Mouse (Mus musculus): ENCODE data around the gene Atp2a1.

DNA sequence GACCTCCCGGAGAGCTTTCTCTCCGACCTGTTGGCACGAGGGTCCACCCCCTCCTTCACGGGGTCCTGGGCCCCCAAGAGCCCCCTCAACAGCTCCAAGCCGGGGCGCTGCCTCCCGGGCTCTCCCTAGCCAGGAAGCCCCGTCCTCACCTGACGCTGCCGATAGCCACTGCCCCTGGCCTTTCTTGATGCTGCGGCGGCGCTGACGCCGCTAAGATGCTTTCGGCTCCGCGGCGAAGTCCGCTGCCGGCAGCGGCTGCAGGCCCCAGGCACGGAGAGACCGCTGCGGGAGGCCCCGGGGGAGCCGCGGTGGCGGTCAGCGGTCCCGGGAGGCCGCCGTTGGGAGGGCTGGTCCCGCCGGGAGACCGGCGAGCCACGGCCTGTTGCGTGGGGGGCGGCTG is 39.8 kb upstream of the Atp2a1 start:
- TF ChIP-seq CTCF (IDR thresholded peaks at IDR 0.05; ENCODE audit: extremely low read depth, insufficient read depth, insufficient read length, insufficient replicate concordance) (no peak), POLR2A (IDR thresholded peaks at IDR 0.05; ENCODE audit: low read depth, low read length) (no peak)
